Mouse (Mus musculus): ENCODE data around the gene Heca.
"Not testable (repeated sequence)": the region's sequence is repeated elsewhere in the genome, so short reads cannot be mapped to it uniquely, and the experiment has no call there.

The Heca gene

DNA sequence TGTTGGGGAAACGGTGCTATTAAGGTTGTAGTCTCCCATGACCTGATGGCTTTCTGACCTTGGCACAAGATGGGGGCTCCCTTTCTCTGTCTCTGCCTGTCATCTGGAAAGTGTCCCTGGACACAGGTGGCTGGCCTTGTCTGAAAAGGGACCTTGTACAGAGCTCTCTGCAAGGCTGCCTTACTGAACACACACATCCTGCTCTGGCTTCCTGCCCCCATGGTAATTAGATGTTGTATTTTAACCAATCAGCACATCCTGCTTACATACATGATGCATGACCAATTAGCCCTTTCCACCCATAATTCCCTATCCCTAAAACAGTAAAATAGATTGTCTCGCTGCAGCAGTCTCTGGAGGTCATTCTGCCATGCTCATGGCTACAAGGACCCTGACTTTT, 67.1 kb downstream of the Heca start:
- no peak for DNase-seq (ENCODE audit: extremely low spot score)

DNA sequence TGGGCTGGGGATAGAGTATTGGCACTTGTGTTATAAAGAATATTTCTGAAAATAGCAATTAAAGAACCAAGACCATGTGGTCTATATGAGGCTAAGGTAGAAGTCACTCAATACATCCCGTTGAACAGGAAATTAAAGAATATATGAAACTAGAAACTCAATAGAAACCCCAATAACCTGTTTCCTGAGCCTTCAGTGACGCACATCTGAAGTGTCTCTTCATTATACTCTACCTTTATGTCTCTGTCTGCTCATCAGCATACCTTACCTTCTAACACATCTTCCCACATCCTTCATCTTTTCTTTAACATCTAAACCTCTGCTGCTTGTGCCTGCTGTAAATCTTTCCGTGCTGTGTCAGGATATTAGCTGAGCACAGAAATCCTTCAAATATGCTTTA, 67.8 kb downstream of the Heca start:
- no peak for DNase-seq (ENCODE audit: extremely low spot score)

DNA sequence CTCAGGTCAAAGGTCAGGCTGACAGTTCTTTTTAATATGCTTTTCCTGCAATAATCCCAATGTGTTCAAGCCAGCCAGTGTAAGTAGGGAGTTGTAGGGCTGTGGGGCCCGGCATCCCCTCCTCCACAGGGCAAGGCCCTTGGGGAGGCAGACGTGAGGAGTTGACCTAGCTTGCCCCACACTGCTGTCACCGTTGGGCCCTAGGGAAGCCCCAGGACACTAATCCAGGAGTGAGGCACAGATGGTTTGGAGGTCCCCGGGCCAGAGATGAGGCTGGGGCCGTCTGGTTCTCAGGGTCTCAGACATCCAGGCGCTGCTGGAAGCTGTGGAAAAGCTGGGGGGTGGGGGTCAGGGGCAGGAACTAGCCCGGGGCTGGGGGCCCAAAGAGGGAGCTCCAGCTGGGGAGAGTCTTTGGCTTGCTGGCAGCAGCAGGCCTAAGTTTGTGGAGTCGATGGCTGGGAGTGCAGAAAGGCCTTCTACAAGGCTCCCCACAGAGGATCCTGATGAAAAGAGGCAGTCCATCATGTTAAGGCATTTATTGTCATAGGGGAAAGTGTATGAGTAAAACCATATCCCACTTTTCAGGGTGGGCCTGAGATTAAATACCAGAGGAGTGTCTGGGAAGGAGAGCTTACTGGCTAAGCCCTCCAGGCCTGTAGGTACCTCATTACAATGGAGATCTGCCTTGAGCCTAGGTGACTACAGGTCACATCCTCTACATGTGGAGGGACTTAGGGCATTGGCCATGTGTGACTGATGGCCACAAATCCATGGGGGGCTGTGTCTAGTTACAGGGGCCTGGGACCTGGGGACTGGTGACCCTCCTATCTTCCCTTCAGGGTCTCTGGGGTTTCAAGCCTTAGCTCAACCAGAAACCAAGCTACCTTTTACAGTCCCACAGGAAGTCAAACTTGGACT, 69.6 kb downstream of the Heca start:
- DNase-seq (ENCODE audit: extremely low spot score) = no peak

DNA sequence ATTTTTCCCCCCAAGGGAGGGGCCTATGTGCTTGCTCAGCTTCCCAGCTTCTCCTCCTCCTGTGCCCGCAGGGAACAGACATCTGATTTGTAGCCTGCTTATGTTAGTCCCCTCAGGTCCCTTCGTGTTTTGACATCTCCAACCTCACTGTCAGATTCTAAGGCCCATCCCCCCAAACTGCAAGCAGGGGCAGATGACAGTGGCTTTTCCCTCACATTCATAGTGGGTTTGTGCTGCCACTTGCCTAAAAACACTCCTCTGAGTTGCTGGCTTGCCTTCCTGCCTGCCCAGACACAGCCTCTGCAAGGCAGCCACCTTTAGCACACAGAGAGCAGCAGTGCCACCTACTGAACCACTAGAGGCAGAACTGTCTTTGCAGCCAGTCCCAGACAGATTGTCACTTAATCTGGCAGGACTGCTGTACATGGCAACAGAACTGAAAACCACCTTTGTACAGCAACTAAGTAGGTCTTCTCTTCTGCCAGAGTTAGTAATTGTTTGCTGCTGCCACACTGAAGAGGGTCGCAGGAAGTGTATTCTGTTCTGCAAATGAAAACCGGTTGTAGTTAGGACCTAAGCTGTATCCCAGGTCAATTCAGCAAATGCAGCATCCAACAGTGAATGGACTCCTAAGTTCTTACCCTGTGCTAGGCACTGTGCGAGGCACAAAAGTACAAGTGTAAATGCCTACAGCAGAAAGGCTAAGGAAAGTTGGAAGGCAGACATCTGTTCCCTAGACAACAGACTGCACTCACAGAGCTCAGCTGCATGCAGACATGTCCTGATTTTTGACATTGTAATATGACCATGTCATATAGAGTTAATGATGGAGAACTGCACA, 77.8 kb downstream of the Heca start:
- DNase-seq (ENCODE audit: extremely low spot score) = peak; percentile 72

DNA sequence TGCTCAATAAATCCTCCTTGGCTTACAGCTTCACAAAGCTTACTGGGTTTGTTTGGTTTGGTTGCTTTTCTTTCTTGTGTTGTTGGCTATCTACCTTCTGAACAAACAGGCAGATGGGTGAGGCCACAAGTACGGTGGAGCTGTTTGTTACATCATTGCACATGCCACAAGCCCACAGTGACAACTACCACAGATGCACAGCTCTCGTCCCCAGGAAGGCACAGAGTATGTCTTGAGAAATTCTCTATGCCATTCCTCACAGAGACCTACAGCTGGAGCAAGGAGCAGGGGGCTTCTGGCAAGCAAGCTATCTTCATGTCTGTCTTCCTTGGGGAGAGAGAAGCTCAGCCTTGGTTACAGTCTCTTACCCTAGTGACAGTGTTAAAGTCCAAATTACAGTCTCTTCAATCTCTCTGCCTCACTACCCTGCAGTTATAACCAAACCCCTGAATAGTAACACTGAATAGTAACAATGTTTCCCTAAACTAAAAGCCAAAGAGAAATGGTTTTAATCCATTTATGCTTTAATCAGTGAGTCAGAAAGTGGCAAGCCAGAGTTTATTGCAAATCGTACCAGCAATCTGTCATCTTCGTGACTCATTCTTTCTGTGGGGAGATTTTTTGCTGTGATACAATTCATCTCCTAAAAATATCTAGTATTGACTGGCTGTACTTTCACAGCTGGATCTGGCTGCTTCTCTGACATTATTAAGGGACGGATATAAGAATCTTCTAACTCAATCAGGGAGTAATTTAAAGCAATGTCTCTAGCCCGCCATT, 87.0 kb downstream of the Heca start:
- no peak for DNase-seq (ENCODE audit: extremely low spot score)

GRCm38 (mm10) chr10:17857647-17858261, 90.1 kb downstream of the Heca start:
- no peak for DNase-seq (ENCODE audit: extremely low spot score)

GRCm38 (mm10) chr10:17844781-17845537, 102.9 kb downstream of the Heca start:
- no peak for DNase-seq (ENCODE audit: extremely low spot score)

GRCm38 (mm10) chr10:17842030-17842429, 105.8 kb downstream of the Heca start:
- DNase-seq (ENCODE audit: extremely low spot score) = no peak

- DNase-seq (ENCODE audit: extremely low spot score) = no peak
These were observed 111.6 kb downstream of the Heca start for GRCm38 (mm10) chr10:17836275-17836674.

DNA sequence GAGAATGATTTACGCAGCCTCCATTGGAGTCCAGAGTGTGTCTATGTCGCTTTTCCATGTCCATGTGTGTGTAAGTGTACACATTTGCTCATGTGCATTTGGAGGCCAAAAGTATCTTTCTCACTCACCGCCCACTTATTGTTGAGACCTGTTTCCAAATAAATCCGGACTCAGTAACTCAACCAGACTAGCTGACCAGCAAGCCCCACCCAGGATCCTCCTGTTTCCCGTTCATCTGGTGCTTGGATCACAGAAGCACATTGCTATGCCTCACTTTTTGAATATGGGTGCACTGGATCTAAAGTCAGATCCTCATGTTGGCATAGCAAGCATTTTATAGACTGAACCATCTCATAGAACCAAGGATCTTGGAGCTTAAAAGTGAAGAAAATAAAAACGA, 112.8 kb downstream of the Heca start:
- no peak for DNase-seq (ENCODE audit: extremely low spot score)

DNA sequence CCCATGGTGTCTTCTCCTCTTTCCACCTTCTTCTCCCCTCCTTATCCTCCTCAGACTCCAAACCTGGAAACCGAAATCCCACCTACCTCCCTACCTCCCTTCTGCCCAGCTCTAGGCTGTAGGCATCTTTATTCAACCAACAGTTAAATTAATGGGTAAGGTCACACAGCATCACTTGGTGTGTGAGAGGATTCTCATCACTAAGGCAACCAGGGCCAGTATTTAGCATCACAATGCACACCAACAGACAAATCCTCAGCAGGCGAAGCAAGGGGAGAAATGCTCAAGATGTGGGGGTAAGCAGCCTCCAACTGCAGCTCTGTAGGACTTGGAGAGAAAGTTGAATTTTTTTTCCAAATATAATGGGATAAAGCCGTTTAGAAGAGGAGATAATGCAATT, 116.8 kb downstream of the Heca start:
- no peak for DNase-seq (ENCODE audit: extremely low spot score)

GRCm38 (mm10) chr10:17829205-17829604, 118.7 kb downstream of the Heca start:
- DNase-seq (ENCODE audit: extremely low spot score) = no peak

DNA sequence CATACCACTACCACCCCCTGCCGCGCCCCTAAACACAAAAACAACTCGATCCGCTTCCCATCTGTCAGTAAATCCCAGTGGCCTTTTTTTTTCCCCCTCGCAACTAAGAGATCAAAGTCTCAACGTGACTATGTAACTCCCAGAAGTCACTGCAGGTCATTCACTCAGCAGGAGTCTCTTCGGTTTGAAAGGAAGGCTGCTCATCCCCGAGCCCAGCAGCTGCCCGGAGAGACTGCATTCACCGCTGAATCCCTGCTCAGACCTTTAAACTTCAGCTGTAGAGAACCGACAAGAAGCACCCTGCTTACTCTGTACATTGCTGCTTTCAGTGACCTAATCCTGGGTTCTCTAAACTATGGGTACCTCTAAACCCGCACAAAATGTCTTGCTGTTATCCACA, 120.5 kb downstream of the Heca start:
- peak; percentile 63 for DNase-seq (ENCODE audit: extremely low spot score)

DNA sequence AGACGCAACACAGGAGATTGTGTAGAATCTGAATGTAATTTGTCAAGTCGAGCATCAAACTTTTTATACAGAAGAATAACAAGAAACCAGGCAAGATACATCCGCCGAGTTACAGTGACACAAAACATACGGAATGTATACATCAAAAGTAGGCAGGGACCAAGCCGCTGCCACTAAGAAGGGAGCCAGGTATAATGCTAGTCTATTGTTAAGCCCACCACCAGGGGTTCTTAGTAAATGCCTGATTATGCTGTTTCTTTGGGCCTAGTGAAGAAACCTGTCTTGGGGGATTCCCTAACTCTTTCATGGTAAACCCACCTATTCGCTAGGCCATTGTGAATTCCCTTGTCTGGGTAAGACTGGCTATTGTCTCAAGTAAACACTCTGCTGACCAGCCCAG, 127.4 kb downstream of the Heca start:
- not testable (repeated sequence) for DNase-seq (ENCODE audit: extremely low spot score)
